Mouse (Mus musculus) embryo, embryonic 10.5 days (tissue): Measurements from ENCODE around the gene Ak5.
A peak's percentile ranks its signal among the peaks of the same experiment; 100 is the strongest.
"Not testable (repeated sequence)": the region's sequence is repeated elsewhere in the genome, so short reads cannot be mapped to it uniquely, and the experiment has no call there.

Experiments
- DNase-seq: peaks from one replicate; pipeline ENCODE4 v3.0.0-alpha.2; 2015; ENCODE audit warnings: low spot score

Ak5 gene

DNA sequence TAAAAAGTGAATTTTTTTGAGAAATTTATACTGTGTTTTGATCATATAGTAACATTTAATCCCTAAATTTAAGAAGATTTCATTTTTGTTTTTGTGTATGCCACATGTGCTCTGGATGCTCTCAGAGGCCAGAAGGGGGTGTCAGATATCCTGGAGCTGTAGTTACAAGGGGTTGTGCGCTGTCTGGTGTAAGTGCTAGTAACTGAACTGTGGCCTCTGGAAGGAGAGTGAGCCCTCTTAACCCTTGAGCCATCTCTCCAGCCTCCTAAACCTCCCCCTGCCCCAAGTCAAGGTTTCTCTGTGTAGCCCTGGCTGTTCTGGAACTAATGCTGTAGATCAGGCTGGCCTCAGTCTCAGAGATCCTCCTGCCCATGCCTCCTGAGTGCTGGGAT, 192.9 kb downstream of the Ak5 start:
- DNase-seq: no peak

DNA sequence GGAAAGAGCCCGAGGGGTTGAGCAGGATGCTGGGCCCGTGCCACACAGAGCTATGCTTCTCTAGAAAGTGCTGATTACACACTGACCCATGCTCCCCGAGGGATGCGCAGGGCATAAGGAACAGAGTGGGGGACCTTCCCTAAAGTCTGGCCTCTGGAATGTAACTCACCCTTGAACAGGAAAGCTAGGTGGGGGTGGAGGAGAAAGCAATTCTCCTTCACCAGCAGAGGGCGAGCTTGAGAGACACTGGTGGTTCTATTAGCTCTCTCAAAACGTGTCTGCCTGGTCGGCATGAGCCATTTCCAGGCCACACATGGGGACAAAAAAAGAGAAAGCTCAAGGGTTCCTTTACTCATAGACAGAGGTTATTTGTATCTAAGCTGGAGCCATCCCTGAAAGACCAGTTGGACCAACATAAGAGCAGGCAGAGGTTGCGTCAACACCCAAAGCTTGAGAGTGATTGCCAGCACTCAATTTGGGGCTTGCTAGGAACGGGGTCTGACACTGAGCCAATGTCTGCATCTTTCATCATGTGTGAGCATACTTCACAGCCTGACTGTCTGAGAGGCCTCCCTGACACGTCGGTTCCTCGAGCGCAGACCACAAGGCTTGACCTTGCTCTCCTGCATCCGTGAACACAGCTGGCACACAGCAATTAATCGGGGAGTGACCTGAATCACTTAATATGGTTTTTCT, 193.4 kb downstream of the Ak5 start:
- peak; percentile 86 for DNase-seq

DNA sequence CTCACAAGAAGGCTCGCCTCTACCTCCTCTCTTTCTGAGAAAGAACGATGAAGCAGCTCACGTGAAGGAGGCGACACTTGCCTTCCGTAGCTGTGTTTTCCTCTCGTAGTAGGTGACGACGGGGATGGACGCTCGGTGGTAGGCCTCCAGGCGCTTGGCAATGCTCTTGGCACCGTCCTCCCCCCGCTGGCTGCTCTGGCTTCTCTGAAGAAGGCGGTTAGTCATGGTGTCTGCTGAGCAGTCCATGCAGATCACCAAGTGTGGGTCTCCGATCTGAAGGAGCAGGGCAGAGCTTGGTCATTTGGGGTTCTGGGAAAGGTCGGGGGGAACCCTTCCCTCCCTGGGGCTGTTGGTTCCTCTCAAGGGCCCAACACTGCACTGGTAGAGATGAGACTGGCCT, 195.5 kb downstream of the Ak5 start:
- no peak for DNase-seq

DNA sequence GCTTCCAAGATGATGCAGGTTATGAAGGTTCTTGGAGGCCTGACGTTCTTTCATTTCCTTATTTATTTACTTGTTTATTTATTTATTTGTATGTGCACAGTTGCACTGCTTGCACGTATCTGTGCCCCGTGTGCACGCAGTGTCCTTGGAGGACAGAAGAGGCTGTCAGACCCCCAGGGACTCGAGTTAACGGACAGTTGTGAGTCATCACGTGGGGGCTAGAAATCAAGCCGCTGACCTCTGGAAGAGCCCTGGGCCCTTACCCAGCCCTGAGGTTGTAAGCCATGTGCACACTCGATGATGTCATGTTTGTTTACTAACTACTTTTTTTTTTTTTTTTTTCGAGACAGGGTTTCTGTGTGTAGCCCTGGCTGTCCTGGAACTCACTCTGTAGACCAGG, 197.8 kb downstream of the Ak5 start:
- no peak for DNase-seq

DNA sequence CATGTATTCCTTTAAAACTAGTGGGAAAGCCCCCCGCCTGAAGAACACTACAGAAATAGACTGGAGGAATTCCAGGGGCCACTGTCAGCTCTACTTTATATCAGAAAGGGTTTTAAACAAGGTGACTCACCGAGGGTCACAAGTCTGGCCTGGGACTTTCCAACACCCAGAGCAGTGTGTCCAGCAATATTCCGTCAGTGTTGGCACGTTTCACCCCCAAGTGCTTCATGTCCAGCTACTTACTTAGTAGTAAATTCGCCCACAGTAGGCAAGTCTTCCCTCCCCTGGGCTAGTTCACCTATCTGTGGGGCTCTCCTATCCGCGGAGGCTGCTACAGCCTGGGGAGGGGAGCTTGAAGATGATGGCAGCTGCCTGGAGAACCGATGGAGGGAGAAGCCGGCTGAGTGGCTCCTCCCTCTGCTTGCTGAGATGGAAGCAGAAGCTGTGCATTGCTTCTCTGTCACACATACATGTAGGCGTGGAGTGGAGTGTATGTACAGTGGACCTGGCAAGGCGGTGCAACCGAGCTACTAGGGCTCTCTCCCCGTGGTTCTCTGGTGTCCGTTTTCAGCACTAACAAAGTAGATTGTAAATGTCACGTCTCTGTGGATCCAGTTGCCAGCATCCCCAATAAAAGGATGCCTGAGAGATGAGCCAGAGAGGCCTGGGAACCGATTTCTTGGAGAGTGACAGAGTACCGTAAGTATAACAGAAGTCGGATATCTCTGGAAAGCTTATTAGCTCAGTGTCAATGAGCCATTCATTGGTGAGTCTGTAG, 198.5 kb downstream of the Ak5 start:
- no peak for DNase-seq

DNA sequence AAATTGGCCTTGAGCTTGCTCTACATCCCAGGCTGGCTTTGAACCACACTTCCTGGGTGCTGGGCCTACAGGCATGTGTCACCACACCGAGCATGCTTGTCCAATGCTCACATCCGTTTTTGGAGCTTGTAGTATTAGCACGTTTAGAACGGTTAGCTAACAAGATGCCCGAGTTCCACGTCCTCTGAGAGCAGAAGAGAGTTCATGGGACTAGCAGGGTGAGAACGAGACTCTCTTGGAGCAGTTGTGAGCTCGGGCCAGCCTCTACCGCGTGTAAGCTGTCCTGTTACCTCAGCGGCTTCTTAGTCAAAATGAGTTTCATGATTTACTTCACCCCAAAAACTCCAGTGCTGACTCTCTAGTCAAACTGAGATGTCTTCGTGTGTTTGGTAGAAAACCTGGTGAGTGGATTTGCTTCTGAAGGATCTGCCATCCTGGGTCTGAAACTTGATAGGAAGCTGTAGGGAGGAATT, 199.6 kb downstream of the Ak5 start:
- DNase-seq: peak; percentile 13

DNA sequence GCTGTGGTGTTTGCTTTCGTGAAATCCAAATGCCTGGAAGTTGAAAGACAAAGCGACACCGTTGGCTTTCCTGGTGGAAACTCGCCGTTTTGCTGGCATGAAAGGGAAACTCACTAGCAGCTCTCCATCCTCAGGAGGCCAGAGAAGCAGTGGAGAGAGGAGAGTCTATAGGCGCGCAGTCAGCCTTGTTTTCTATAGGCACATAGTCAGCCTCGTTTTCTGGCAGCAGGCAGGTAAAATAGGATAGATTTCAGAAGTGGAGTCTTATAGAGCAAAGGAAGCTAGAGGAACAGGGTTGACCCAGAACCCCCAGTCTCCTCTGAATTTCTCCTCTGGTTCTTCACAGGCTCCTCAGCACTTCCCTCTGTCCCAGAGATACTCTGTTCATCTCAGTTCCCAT, 200.1 kb downstream of the Ak5 start:
- no peak for DNase-seq

DNA sequence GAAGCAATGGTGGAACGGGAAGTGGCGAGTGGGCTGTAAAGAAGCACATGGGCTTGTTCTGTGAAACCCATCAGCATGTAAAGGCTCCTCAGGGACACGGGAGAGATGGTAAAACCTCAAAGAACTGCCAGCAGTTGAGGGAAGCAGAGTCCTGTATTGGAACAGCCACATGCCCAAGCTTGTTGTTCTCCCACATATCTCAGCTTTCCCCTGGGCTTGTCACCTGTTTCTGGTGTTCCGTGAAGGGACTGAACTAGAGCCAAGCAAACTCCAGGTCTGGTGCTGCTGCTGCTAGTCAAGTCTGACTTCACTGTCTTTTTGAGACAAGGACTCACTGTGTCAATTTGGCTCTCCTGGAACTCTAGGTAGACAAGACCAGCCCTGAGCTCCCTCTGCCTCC, 200.8 kb downstream of the Ak5 start:
- no peak for DNase-seq

DNA sequence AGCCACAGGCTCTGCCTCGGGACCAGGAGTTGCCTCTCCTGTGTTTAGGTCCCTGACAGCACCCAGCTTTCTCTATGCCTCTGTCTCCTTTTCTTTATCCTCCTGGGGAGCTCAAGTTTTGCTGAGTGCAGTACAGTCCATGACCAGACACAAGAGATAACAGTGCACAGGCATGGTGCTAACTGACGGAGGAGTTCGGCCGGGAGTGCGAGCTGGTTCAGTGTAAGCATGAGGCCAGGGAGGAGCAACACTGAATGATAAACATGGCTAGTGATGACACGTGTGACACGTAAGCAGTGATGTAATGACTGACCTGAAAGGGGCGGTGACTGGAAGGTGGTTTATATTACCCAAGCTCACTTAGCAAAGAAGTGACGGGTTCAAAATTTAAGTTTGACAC, 201.3 kb downstream of the Ak5 start:
- DNase-seq: no peak

DNA sequence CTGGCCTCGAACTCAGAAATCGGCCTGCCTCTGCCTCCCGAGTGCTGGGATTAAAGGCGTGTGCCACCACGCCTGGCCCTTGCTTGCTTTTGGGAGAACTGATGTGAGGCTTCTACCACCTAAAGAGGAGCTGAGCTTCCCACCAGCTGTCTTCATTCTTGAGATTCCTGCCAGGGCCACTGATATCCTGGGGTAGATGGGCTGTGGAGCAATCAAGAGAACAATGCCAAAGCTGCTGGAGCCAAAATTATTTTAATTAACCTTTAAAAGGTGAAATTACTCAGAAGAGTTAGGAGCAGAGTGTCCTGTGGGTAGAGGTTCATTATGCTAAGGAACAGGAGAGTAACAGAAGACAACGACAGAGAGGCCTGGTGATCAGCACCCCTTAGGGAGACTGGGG, 202.8 kb downstream of the Ak5 start:
- no peak for DNase-seq

DNA sequence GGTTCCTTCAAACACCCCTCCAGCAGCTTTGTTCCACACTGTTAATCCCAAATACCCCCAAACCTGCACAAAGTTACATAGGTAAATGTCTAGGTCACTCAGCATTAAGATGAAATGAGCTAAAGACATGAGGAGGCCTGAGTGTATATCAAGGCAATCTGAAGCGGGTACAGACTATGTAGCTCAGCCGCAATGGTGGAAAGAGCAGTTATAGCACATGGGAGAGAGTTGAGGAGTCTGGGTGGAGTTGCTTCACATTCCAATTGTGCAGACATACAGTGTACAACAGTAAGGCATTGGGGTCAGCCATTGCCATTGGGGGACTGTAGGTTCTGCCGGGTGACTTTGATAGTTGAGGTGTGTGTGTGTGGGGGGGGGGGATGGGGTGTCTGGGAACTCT, 203.7 kb downstream of the Ak5 start:
- no peak for DNase-seq

DNA sequence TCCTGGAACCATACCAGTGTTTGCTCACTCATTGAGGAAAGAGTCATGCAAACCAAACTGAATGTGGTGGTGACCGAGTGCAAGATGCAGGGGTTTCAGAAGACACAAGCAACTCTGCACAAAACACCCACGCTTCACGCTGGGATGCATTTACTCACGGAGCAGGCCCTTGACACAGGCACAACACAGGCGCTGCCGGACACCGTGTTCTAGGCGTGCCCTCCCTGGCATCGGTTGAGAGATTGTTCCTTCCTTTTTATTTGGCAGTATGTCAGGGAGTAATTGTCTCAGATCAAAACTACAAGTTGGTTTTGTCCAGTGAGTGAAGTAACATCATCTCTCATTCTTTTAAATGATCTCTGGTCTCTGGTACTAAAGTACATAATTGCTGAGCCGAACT, 205.3 kb downstream of the Ak5 start:
- DNase-seq: no peak

DNA sequence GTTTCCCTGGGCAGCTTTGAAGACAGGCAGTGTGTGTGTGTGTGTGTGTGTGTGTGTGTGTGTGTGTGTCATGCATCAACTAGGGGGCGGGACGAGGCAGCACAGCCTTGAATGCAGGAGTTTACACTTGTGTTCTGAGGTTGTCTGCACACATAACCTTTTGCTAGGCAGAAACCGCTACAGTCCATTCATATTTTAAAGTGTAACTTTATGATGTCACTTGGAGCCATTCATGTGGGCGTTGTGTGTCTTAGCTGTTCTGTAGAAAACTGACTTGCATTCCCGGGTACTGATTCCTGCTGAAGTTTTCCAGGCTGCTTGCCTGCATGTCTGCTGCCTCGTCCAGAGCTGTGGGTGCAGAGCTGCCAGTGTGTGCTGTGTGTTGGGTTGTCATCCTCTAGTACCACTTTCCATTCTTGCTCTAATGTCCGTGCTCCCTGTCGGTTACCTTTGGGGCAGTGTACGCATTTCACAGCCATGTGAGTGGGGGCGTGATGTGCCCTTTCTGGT, 206.1 kb downstream of the Ak5 start:
- no peak for DNase-seq

DNA sequence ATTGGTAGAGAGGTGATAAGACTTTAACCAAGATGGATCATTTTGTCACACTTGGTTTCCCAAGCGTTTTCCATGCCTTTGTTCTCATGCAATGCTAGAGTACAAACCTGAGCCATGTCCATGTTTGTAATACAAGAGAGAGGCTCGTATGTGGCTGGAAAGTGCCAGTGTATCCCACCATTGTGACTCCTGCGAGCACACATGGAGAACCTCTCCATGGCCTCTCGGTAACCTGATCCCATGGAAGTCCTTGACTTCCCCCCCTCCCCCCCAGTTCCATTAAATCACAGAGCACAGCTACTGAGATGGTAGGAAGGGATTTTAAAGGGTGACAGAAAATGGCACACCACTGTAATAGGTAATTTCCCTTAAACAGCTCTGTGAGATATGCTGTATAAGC, 207.4 kb downstream of the Ak5 start:
- DNase-seq: peak; percentile 36

DNA sequence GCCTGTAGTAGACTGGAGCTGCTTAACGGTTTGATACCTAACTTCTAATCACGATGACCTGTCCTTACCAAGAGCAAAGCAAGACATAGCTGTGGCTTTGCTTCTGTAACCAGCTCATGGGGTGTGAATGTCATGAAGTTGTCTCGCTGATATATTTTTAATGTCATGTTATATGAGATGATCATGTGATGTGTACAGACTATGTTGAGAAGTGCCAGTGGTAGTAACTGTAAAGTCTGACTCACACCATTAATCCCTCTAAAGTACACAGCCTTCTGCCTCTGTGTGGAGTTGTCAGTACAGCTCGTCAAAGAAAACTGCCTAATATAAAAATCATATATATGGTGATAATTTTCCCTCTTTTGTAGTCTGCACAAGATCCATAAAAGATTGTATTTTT, 209.3 kb downstream of the Ak5 start:
- DNase-seq: not testable (repeated sequence)

DNA sequence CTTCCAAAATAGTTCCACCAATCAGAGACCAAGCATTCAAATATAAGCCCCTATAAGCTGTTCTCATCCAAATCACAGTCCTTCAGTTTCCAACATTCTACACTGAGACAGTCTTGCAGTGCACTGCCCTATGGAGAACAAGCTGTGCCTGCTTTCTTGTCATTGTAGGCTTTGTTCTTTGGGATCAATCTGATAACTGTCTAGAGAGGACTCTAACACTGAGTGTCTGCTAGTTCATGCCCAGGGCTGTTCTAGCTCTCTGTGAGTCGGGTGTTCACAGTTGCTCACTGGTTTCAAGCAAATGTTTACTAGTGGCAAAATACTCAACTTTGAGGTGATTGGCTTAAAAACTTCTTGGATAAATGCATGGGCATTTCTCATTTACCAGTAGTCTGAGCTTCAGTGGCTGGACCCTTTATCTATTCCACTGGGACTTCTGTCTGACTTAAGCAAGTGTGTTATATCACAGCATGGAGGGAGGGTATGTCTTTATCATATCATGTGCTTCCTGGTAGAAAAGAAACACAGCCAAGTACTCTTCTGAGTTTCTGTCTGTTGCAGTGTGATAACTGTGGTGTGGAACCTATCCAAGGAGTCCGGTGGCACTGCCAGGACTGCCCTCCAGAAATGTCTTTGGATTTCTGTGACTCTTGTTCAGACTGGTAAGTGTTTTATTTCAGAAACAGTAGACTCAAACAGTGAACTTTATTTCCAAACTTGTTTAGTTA, 210.7 kb downstream of the Ak5 start:
- no peak for DNase-seq

DNA sequence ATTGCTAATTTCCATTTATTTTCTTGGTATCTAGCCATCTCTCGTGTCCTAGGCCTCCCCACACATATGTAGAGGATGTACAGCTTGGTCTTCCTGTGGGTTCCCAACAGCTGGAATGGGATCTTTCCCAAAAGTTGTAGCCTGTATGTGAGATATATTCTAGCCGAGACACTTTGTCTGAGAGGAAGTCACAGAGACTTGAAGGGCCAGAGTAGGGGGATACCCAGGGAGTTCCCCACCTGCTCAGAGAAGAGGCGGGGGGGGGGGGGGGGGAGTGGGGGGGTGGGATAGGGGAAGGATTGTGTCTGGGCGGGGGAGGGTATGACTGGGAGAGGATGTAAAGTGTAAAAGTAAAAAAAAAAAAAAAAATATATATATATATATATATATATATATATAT, 215.0 kb downstream of the Ak5 start:
- DNase-seq: no peak

DNA sequence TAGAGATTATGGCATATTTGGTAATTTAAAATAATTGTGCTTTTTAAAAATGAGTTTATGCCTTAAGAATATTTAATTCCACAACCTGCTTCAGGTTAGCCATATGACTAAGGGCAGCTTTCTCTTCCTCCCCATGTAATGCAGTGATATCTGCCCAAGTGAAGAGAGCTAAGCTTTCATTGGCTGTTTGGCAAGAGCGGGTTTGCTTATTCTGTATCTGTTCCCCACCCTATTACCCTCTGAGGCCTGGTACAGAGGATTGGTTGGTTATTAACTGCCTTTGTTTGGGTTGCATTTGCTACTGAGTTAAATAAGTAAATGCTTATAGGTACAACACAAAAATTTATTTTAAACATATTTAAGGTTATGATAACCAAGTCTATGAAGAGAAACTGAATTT, 221.2 kb downstream of the Ak5 start:
- no peak for DNase-seq

DNA sequence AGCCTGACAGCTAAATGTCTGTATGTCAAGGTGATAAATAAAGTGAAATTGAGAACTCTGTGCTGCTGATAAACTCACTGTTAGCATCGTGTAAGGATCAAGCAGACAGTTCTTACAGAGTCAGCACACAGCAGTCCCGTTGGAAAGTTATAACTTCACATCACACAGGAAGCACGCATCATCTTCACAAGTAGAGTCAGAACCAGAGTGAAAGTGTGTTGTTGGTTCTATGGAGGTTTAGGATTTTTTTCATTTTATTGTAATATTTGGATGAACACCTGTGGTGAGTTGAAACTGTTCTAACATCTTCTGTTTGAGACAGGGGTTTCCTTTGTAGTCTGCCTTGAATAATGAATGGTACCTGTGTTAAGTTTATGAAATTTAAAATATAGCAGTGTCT, 224.0 kb downstream of the Ak5 start:
- no peak for DNase-seq

DNA sequence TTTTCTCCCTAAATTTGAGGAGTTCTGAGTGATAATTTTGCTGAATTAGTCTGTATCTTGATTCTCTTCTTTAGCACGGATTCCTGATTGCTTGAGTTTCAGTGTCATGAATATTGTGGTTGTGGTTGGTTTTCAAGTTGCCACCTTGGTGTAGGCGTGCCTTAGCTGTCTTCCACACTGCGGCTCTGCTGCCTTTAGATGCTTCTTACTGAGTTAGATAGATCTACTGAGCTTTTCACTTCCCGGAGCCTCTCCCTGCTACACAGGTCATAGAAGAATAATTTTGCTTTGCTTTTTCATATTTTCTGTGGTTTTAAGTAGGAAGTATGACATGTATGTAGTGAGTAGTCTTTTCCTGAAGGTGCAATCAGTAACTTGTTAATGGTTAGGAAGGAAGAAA, 225.4 kb downstream of the Ak5 start:
- DNase-seq: no peak

DNA sequence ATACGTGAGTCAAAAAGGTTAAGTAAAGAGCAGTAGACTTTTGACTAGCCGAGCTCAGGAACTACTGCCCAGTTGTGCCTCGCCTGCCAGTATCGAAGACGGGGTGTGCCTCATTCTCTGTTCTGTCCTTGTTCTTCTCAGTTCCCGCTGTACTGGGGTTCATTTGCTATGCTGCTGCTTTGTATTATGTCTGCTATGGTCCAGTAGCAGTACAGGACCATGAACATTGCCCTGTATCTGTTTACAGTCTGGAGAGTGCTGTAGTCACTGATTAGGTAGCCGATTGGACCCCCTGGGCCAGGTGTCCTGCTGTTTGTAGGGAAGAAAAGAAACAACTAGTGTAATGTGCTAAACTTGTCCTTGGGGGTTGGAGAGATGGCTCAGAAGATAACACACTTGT, 230.1 kb downstream of the Ak5 start:
- DNase-seq: no peak

DNA sequence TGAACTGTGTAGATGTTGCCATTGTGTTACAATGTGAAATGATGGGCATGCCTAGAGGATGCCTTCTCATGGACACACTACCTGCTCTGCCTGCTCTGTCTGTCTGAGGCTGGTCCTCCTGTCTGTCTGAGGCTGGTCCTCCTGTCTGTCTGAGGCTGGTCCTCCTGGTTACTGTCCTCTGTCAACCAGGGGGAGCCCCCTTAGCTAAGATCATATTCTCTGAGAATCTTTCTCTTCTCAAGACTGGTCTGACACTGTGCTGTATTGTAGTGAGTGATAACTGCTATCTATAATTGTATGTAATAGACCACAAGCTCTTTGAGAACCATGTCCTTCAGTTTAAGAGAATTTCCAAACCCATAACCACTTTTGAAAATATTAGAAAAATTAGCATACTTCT, 232.6 kb downstream of the Ak5 start:
- no peak for DNase-seq

DNA sequence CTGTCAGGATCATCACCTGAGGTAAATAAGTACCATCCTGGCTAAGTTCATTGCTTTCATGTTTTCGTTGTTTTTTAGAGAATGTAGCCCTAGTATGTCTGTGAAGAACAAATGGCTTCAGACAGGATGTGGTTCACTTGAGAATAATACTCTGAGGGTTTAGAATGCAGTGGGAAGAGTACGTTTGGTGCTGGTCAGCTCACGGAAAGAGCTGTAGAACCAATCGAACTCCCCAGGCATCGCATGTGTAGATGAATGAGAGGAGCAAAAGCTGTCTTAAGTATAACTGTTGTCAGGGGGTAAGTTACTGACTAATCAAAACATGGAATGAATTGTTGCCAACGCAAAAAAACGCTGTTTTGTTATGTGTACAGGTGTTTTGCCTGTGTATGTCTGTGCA, 235.5 kb downstream of the Ak5 start:
- DNase-seq: no peak
